Mouse (Mus musculus): Measurements from ENCODE around the gene Ccdc117.
A peak's percentile ranks its signal among the peaks of the same experiment; 100 is the strongest.

DNA sequence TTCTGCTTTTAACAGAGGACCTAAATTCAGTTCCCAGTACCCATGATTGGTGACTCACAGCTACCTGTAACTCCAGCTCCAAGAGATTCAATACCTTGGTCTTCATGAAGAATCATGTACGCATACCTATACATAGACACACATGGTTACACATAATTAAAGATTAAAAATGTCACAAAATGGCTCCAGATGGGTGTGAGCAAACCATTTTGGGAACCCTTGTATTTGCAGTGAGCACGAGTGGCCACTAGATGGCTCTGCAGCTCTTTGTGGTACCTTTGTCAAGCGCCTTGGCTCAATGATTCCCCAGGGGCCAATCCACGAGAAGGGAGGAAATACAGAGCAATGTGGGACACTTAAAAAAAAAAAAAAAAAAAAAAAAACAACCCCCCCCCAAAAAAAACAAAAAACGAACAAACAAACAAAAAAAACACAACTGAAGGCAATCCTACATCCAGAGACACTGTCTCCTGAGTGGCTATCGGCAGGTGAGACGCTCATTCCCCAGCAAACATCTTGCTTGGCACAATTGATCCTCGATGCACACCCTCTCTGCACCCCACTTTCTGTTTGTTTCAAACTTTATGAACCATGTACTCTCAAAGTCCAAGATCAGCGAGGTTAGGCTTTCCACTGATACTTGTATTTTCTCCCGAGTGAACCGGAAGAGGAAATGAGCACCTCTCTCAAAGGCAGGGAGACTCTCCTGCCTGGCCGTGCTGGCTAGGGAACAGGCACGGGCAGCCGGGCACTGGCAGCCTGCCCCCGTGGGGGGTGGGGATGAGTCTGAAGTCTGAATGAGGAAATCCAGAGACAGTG, 56.6 kb downstream of the Ccdc117 start:
- TF ChIP-seq CTCF (IDR thresholded peaks at IDR 0.05; ENCODE audit: insufficient read depth, low read length) (peak; percentile 92), POLR2A (IDR thresholded peaks at IDR 0.05; ENCODE audit: borderline replicate concordance, extremely low read depth, low read depth, low read length) (peak; percentile 48; the same call in 1 of the 2 replicates)

All from lung, adult 2 months (tissue).